Mouse (Mus musculus) stomach, embryonic 16.5 days (tissue): ENCODE results near the gene Lbr. TPM values are rescaled to one million over a fixed set of nuclear protein-coding genes. Genes with fewer than 3 reads are reported as not detected.

Source experiments
- ATAC-seq: fragments of 200-750 bp; cut with Nextera tagmentation; 2 replicates; pipeline ENCODE4 v1.8.0; 2017; ENCODE audit warnings: moderate number of reproducible peaks, moderate TSS enrichment; ENCODE audit not compliant: insufficient read depth, low FRiP score
- H3K27ac ChIP-seq: fragments of 300-500 bp; sonication (generic); 2 replicates; pipeline ENCODE4 v1.5.1; 2014; ENCODE audit warnings: low read length
- H3K27me3 ChIP-seq: fragments of 300-500 bp; sonication (generic); 2 replicates; pipeline ENCODE4 v1.6.1; 2014; ENCODE audit warnings: low read length, control low read depth, mixed read lengths; ENCODE audit not compliant: control insufficient read depth, insufficient read depth
- H3K36me3 ChIP-seq: fragments of 300-500 bp; sonication (generic); 2 replicates; pipeline ENCODE4 v1.6.1; 2014; ENCODE audit warnings: low read length; ENCODE audit not compliant: control insufficient read depth, insufficient read depth
- H3K4me1 ChIP-seq: fragments of 300-500 bp; sonication (generic); 2 replicates; pipeline ENCODE4 v1.6.1; 2014; ENCODE audit warnings: low read length, control low read depth, mixed read lengths; ENCODE audit not compliant: control insufficient read depth, insufficient read depth
- H3K4me2 ChIP-seq: fragments of 300-500 bp; sonication (generic); 2 replicates; pipeline ENCODE4 v1.6.1; 2014; ENCODE audit warnings: low read depth, low read length, mixed read lengths
- H3K4me3 ChIP-seq: fragments of 300-500 bp; sonication (generic); replicated peaks from 2 replicates; pipeline ENCODE4 v1.5.1; 2014; ENCODE audit warnings: mild to moderate bottlenecking, low read length
- H3K9ac ChIP-seq: fragments of 300-500 bp; sonication (generic); 2 replicates; pipeline ENCODE4 v1.6.1; 2014; ENCODE audit warnings: low read length
- H3K9me3 ChIP-seq: fragments of 300-500 bp; sonication (generic); replicated peaks from 2 replicates; pipeline ENCODE4 v1.6.1; 2016; ENCODE audit warnings: low read length, control low read depth; ENCODE audit not compliant: control insufficient read depth
- WGBS: fragments of 180-500 bp; shearing (Covaris S2); extraction: QIAGEN DNeasy Blood & Tissue Kit; methylation state at CpG from one replicate; pipeline ENCODE4 v1.1.7; 2014; 5-methylcytosine and 5-hydroxymethylcytosine counted together
- polyA plus RNA-seq: library from polyadenylated mRNA; unstranded; fragments of >200 nt; fragmentation: Nextera tagmentation; extraction: Ambion mirVana; gene quantifications from 2 replicates; pipeline ENCODE4 v1.2.1, GENCODE M21; 2015

Lbr gene
- polyA plus RNA-seq, 1 experiment from 2014 or later = 127 TPM

- H3K4me3 ChIP-seq = no peak overlapping the region
- 83% methylated on average over 15 of the region's 15 CpGs for WGBS
- H3K27ac ChIP-seq = no peak overlapping the region
- no peaks in the 10 kb centered on the region for H3K36me3 ChIP-seq
- H3K4me2 ChIP-seq = no peak overlapping the region
- no peak overlapping the region for H3K9ac ChIP-seq
- peaks cover 17% of the 10 kb centered on the region for H3K4me1 ChIP-seq
- no peak for ATAC-seq
- no peaks in the 10 kb centered on the region for H3K9me3 ChIP-seq
- no peaks in the 10 kb centered on the region for H3K27me3 ChIP-seq
Measured at GRCm38 (mm10) chr1:181844874-181845547, 2.2 kb upstream of the Lbr start.

- ATAC-seq = peak; percentile 98
- no peaks in the 10 kb centered on the region for H3K9me3 ChIP-seq
- H3K4me3 ChIP-seq = peak overlapping the region; percentile 91
- H3K27me3 ChIP-seq = no peaks in the 10 kb centered on the region
- peaks cover 26% of the 10 kb centered on the region for H3K4me1 ChIP-seq
- H3K36me3 ChIP-seq = no peaks in the 10 kb centered on the region
- peak overlapping the region; percentile 96 for H3K9ac ChIP-seq
- H3K27ac ChIP-seq = peak overlapping the region; percentile 98
- under 1% methylated on average over 113 of the region's 113 CpGs for WGBS
- H3K4me2 ChIP-seq = peak overlapping the region; percentile 87
Measured at GRCm38 (mm10) chr1:181841864-181842672, 778 bp downstream of the Lbr start.

GRCm38 (mm10) chr1:181841396-181841795, 1.4 kb downstream of the Lbr start:
- Histone ChIP-seq H3K27me3 (no peaks in the 10 kb centered on the region), H3K27ac (peak overlapping the region; percentile 98), H3K9me3 (no peaks in the 10 kb centered on the region), H3K4me3 (peak overlapping the region; percentile 91), H3K4me1 (peaks cover 26% of the 10 kb centered on the region), H3K36me3 (peaks cover 3% of the 10 kb centered on the region), H3K9ac (peak overlapping the region; percentile 96), H3K4me2 (peak overlapping the region; percentile 87)
- ATAC-seq = no peak; the same call in 1 of the 2 replicates
- 0% methylated on average over 16 of the region's 16 CpGs for WGBS

GRCm38 (mm10) chr1:181839746-181840366, 3.0 kb downstream of the Lbr start:
- ATAC-seq = no peak
- H3K36me3 ChIP-seq = peaks cover 17% of the 10 kb centered on the region
- peak overlapping the region; percentile 41; the same call in 1 of the 2 replicates for H3K27ac ChIP-seq
- H3K4me3 ChIP-seq = peak overlapping the region; percentile 35
- H3K4me2 ChIP-seq = peak overlapping the region; percentile 87
- no peaks in the 10 kb centered on the region for H3K27me3 ChIP-seq
- no peaks in the 10 kb centered on the region for H3K9me3 ChIP-seq
- peak overlapping the region; percentile 12; the same call in 1 of the 2 replicates for H3K9ac ChIP-seq
- H3K4me1 ChIP-seq = peaks cover 26% of the 10 kb centered on the region
- WGBS = 10% methylated on average over 6 of the region's 6 CpGs

- Histone ChIP-seq H3K9ac (no peak overlapping the region), H3K4me1 (peaks cover 23% of the 10 kb centered on the region), H3K27me3 (no peaks in the 10 kb centered on the region), H3K4me2 (no peak overlapping the region), H3K9me3 (no peaks in the 10 kb centered on the region), H3K27ac (no peak overlapping the region), H3K4me3 (no peak overlapping the region), H3K36me3 (peaks cover 19% of the 10 kb centered on the region)
- WGBS = 84% methylated on average over 5 of the region's 5 CpGs
- ATAC-seq = no peak
Measured at GRCm38 (mm10) chr1:181838111-181838510, 4.7 kb downstream of the Lbr start.

GRCm38 (mm10) chr1:181833143-181833542, 9.7 kb downstream of the Lbr start:
- Histone ChIP-seq H3K9ac (no peak overlapping the region), H3K4me1 (no peaks in the 10 kb centered on the region), H3K36me3 (peaks cover 49% of the 10 kb centered on the region), H3K9me3 (no peaks in the 10 kb centered on the region), H3K27me3 (no peaks in the 10 kb centered on the region), H3K4me2 (no peak overlapping the region), H3K4me3 (no peak overlapping the region), H3K27ac (no peak overlapping the region)
- no peak for ATAC-seq
- 77% methylated on average over 6 of the region's 6 CpGs for WGBS

GRCm38 (mm10) chr1:181832720-181833119, 10.1 kb downstream of the Lbr start:
- Histone ChIP-seq H3K4me3 (no peak overlapping the region), H3K36me3 (peaks cover 52% of the 10 kb centered on the region), H3K9ac (no peak overlapping the region), H3K27ac (no peak overlapping the region), H3K27me3 (no peaks in the 10 kb centered on the region), H3K4me2 (no peak overlapping the region), H3K4me1 (no peaks in the 10 kb centered on the region), H3K9me3 (no peaks in the 10 kb centered on the region)
- no peak for ATAC-seq
- 79% methylated on average over 5 of the region's 5 CpGs for whole genome bisulfite sequencing

GRCm38 (mm10) chr1:181828365-181828764, 14.5 kb downstream of the Lbr start:
- no peak for ATAC-seq

GRCm38 (mm10) chr1:181826716-181827115, 16.1 kb downstream of the Lbr start:
- H3K4me1 ChIP-seq = no peaks in the 10 kb centered on the region
- peaks cover 47% of the 10 kb centered on the region for H3K36me3 ChIP-seq
- 94% methylated on average over 7 of the region's 7 CpGs for WGBS
- H3K27ac ChIP-seq = no peak overlapping the region
- no peak overlapping the region for H3K9ac ChIP-seq
- no peak overlapping the region for H3K4me2 ChIP-seq
- no peak for ATAC-seq
- H3K4me3 ChIP-seq = no peak overlapping the region
- H3K27me3 ChIP-seq = no peaks in the 10 kb centered on the region
- H3K9me3 ChIP-seq = no peaks in the 10 kb centered on the region

More at GRCm38 (mm10) chr1:181828365-181828764, 14.5 kb downstream of the Lbr start:
- Histone ChIP-seq H3K27ac (no peak overlapping the region), H3K9ac (no peak overlapping the region), H3K36me3 (peaks cover 56% of the 10 kb centered on the region), H3K4me3 (no peak overlapping the region), H3K4me2 (no peak overlapping the region), H3K27me3 (no peaks in the 10 kb centered on the region), H3K4me1 (no peaks in the 10 kb centered on the region), H3K9me3 (no peaks in the 10 kb centered on the region)
- 89% methylated on average over 5 of the region's 5 CpGs for WGBS
